Mouse (Mus musculus): ENCODE results near the gene 1700018B08Rik. TPM values are rescaled to one million over a fixed set of nuclear protein-coding genes. Genes with fewer than 3 reads are reported as not detected.

Gene 1700018B08Rik
- polyA plus RNA-seq, 1 experiment from 2014 or later = not detected

GRCm38 (mm10) chr8:121544936-121545335 lies 816 bp upstream of the 1700018B08Rik start:
- no peaks in the 10 kb centered on the region for H3K9me3 ChIP-seq (replicated peaks; ENCODE audit: control insufficient read depth, low read length)
- H3K36me3 ChIP-seq (replicated peaks; ENCODE audit: control insufficient read depth, insufficient read depth, low read depth, low read length) = no peaks in the 10 kb centered on the region
- H3K9ac ChIP-seq (replicated peaks; ENCODE audit: low read length) = no peak overlapping the region; the same call in 1 of the 2 replicates
- ATAC-seq (replicated peaks; ENCODE audit: insufficient number of reproducible peaks, low FRiP score, low TSS enrichment, low read depth) (no peak), DNase-seq (ENCODE audit: low spot score) (no peak)
- no peaks in the 10 kb centered on the region for H3K4me1 ChIP-seq (ENCODE audit: control insufficient read depth, insufficient read depth, low read length)
- no peak overlapping the region for H3K4me2 ChIP-seq (ENCODE audit: low read depth, low read length)
- H3K27me3 ChIP-seq (ENCODE audit: control insufficient read depth, insufficient read depth, low read length) = no peaks in the 10 kb centered on the region
- no peak overlapping the region for H3K4me3 ChIP-seq (ENCODE audit: low read depth, low read length)
- no peak overlapping the region for H3K27ac ChIP-seq (replicated peaks; ENCODE audit: low read depth, low read length)
- 77% methylated on average over 11 of the region's 11 CpGs for WGBS

- no peak overlapping the region for H3K9ac ChIP-seq (replicated peaks; ENCODE audit: low read length)
- H3K27me3 ChIP-seq (ENCODE audit: control insufficient read depth, insufficient read depth, low read length) = no peaks in the 10 kb centered on the region
- H3K36me3 ChIP-seq (replicated peaks; ENCODE audit: control insufficient read depth, insufficient read depth, low read depth, low read length) = no peaks in the 10 kb centered on the region
- no peak overlapping the region for H3K27ac ChIP-seq (replicated peaks; ENCODE audit: low read depth, low read length)
- H3K4me1 ChIP-seq (ENCODE audit: control insufficient read depth, insufficient read depth, low read length) = no peaks in the 10 kb centered on the region
- no peak for DNase-seq (ENCODE audit: low spot score)
- H3K9me3 ChIP-seq (replicated peaks; ENCODE audit: control insufficient read depth, low read length) = no peaks in the 10 kb centered on the region
- no peak for ATAC-seq (replicated peaks; ENCODE audit: insufficient number of reproducible peaks, low FRiP score, low TSS enrichment, low read depth)
- H3K4me2 ChIP-seq (ENCODE audit: low read depth, low read length) = no peak overlapping the region
- 67% methylated on average over 13 of the region's 13 CpGs for WGBS
- no peak overlapping the region for H3K4me3 ChIP-seq (ENCODE audit: low read depth, low read length)
Measured at GRCm38 (mm10) chr8:121542901-121543300, 1.2 kb downstream of the 1700018B08Rik start.

GRCm38 (mm10) chr8:121541862-121542261 lies 2.3 kb downstream of the 1700018B08Rik start:
- H3K9ac ChIP-seq (replicated peaks; ENCODE audit: low read length) = no peak overlapping the region
- no peaks in the 10 kb centered on the region for H3K27me3 ChIP-seq (ENCODE audit: control insufficient read depth, insufficient read depth, low read length)
- no peaks in the 10 kb centered on the region for H3K4me1 ChIP-seq (ENCODE audit: control insufficient read depth, insufficient read depth, low read length)
- no peaks in the 10 kb centered on the region for H3K36me3 ChIP-seq (replicated peaks; ENCODE audit: control insufficient read depth, insufficient read depth, low read depth, low read length)
- H3K9me3 ChIP-seq (replicated peaks; ENCODE audit: control insufficient read depth, low read length) = no peaks in the 10 kb centered on the region
- no peak overlapping the region for H3K27ac ChIP-seq (replicated peaks; ENCODE audit: low read depth, low read length)
- DNase-seq (ENCODE audit: low spot score) = no peak
- 81% methylated on average over 19 of the region's 19 CpGs for WGBS
- H3K4me2 ChIP-seq (ENCODE audit: low read depth, low read length) = no peak overlapping the region
- ATAC-seq (replicated peaks; ENCODE audit: insufficient number of reproducible peaks, low FRiP score, low TSS enrichment, low read depth) = no peak
- H3K4me3 ChIP-seq (ENCODE audit: low read depth, low read length) = no peak overlapping the region

- Histone ChIP-seq H3K36me3 (replicated peaks; ENCODE audit: control insufficient read depth, insufficient read depth, low read depth, low read length) (no peaks in the 10 kb centered on the region), H3K4me3 (ENCODE audit: low read depth, low read length) (no peak overlapping the region), H3K9me3 (replicated peaks; ENCODE audit: control insufficient read depth, low read length) (no peaks in the 10 kb centered on the region), H3K9ac (replicated peaks; ENCODE audit: low read length) (no peak overlapping the region), H3K4me1 (ENCODE audit: control insufficient read depth, insufficient read depth, low read length) (no peaks in the 10 kb centered on the region), H3K27me3 (ENCODE audit: control insufficient read depth, insufficient read depth, low read length) (no peaks in the 10 kb centered on the region), H3K4me2 (ENCODE audit: low read depth, low read length) (no peak overlapping the region), H3K27ac (replicated peaks; ENCODE audit: low read depth, low read length) (no peak overlapping the region)
- WGBS = 46% methylated on average over 5 of the region's 5 CpGs
- peak; percentile 71 for DNase-seq (ENCODE audit: low spot score)
- no peak for ATAC-seq (replicated peaks; ENCODE audit: insufficient number of reproducible peaks, low FRiP score, low TSS enrichment, low read depth)
Measured at GRCm38 (mm10) chr8:121532381-121532780, 11.7 kb downstream of the 1700018B08Rik start.

- Histone ChIP-seq H3K27me3 (ENCODE audit: control insufficient read depth, insufficient read depth, low read length) (no peaks in the 10 kb centered on the region), H3K4me1 (ENCODE audit: control insufficient read depth, insufficient read depth, low read length) (no peaks in the 10 kb centered on the region), H3K9me3 (replicated peaks; ENCODE audit: control insufficient read depth, low read length) (no peaks in the 10 kb centered on the region), H3K4me3 (ENCODE audit: low read depth, low read length) (no peak overlapping the region), H3K9ac (replicated peaks; ENCODE audit: low read length) (no peak overlapping the region), H3K36me3 (replicated peaks; ENCODE audit: control insufficient read depth, insufficient read depth, low read depth, low read length) (no peaks in the 10 kb centered on the region), H3K4me2 (ENCODE audit: low read depth, low read length) (no peak overlapping the region), H3K27ac (replicated peaks; ENCODE audit: low read depth, low read length) (no peak overlapping the region)
- ATAC-seq (replicated peaks; ENCODE audit: insufficient number of reproducible peaks, low FRiP score, low TSS enrichment, low read depth) (no peak), DNase-seq (ENCODE audit: low spot score) (no peak)
- WGBS = 80% methylated on average over 10 of the region's 10 CpGs
Measured at GRCm38 (mm10) chr8:121530639-121531038, 13.5 kb downstream of the 1700018B08Rik start.

DNA sequence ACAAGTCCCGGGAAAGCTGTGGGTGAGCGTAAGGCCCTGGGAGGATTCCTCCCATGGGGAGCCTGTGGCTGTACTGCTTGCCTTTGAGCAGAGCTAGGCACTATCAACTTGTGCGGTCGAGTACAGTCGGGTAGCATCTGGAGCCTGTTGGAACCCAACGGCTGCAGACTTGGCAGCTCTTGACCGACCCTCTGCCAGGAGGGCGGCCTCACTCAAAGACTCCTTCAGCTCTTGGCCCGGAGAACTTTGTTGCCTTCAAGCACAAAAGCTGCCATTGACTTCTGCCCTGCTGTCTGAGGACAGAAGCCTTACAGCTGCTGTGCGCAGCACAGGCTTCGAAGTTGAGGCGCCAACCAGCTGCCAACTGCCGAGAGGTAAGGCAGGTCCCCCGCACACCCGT lies 15.3 kb downstream of the 1700018B08Rik start:
- no peak overlapping the region for H3K9ac ChIP-seq (replicated peaks; ENCODE audit: low read length)

GRCm38 (mm10) chr8:121527751-121528150 lies 16.4 kb downstream of the 1700018B08Rik start:
- WGBS = 78% methylated on average over 9 of the region's 9 CpGs

More for the DNA sequence above, 15.3 kb downstream of the 1700018B08Rik start:
- Histone ChIP-seq H3K9me3 (replicated peaks; ENCODE audit: control insufficient read depth, low read length) (no peaks in the 10 kb centered on the region), H3K36me3 (replicated peaks; ENCODE audit: control insufficient read depth, insufficient read depth, low read depth, low read length) (no peaks in the 10 kb centered on the region), H3K27ac (replicated peaks; ENCODE audit: low read depth, low read length) (no peak overlapping the region), H3K4me2 (ENCODE audit: low read depth, low read length) (no peak overlapping the region), H3K4me3 (ENCODE audit: low read depth, low read length) (no peak overlapping the region), H3K4me1 (ENCODE audit: control insufficient read depth, insufficient read depth, low read length) (no peaks in the 10 kb centered on the region), H3K27me3 (ENCODE audit: control insufficient read depth, insufficient read depth, low read length) (no peaks in the 10 kb centered on the region)
- DNase-seq (ENCODE audit: low spot score) = no peak
- WGBS = 89% methylated on average over 15 of the region's 15 CpGs
- ATAC-seq (replicated peaks; ENCODE audit: insufficient number of reproducible peaks, low FRiP score, low TSS enrichment, low read depth) = no peak

GRCm38 (mm10) chr8:121526811-121527550 lies 17.1 kb downstream of the 1700018B08Rik start:
- Histone ChIP-seq H3K4me3 (ENCODE audit: low read depth, low read length) (no peak overlapping the region), H3K4me1 (ENCODE audit: control insufficient read depth, insufficient read depth, low read length) (no peaks in the 10 kb centered on the region), H3K27ac (replicated peaks; ENCODE audit: low read depth, low read length) (no peak overlapping the region), H3K36me3 (replicated peaks; ENCODE audit: control insufficient read depth, insufficient read depth, low read depth, low read length) (no peaks in the 10 kb centered on the region), H3K4me2 (ENCODE audit: low read depth, low read length) (no peak overlapping the region), H3K9ac (replicated peaks; ENCODE audit: low read length) (no peak overlapping the region), H3K27me3 (ENCODE audit: control insufficient read depth, insufficient read depth, low read length) (no peaks in the 10 kb centered on the region), H3K9me3 (replicated peaks; ENCODE audit: control insufficient read depth, low read length) (no peaks in the 10 kb centered on the region)
- WGBS = 75% methylated on average over 6 of the region's 6 CpGs
- DNase-seq (ENCODE audit: low spot score) (no peak), ATAC-seq (replicated peaks; ENCODE audit: insufficient number of reproducible peaks, low FRiP score, low TSS enrichment, low read depth) (no peak)

More at GRCm38 (mm10) chr8:121527751-121528150, 16.4 kb downstream of the 1700018B08Rik start:
- DNase-seq (ENCODE audit: low spot score) (no peak), ATAC-seq (replicated peaks; ENCODE audit: insufficient number of reproducible peaks, low FRiP score, low TSS enrichment, low read depth) (no peak)
- Histone ChIP-seq H3K4me1 (ENCODE audit: control insufficient read depth, insufficient read depth, low read length) (no peaks in the 10 kb centered on the region), H3K9me3 (replicated peaks; ENCODE audit: control insufficient read depth, low read length) (no peaks in the 10 kb centered on the region), H3K4me3 (ENCODE audit: low read depth, low read length) (no peak overlapping the region), H3K36me3 (replicated peaks; ENCODE audit: control insufficient read depth, insufficient read depth, low read depth, low read length) (no peaks in the 10 kb centered on the region), H3K27me3 (ENCODE audit: control insufficient read depth, insufficient read depth, low read length) (no peaks in the 10 kb centered on the region), H3K27ac (replicated peaks; ENCODE audit: low read depth, low read length) (no peak overlapping the region), H3K9ac (replicated peaks; ENCODE audit: low read length) (no peak overlapping the region), H3K4me2 (ENCODE audit: low read depth, low read length) (no peak overlapping the region)
